Mouse (Mus musculus) CD8-positive naive resting alpha-beta T cell, adult 2 months (primary cell): ENCODE measurements around the gene Samd4b.
"Not testable (repeated sequence)": the region's sequence is repeated elsewhere in the genome, so short reads cannot be mapped to it uniquely, and the experiment has no call there.

Experiments used
- DNase-seq, 2 experiments: peaks; one replicate each; pipeline ENCODE4 v3.0.0; 2022; ENCODE audit warnings: low read depth in 2 of 2, low spot score in 2 of 2

Samd4b gene

GRCm38 (mm10) chr7:28510405-28510974 is 87.5 kb downstream of the Samd4b start, which contains the start of gene Ifnl2:
Gene Ifnl2, minus strand, starts transcription at chr7:28510455.
- not testable (repeated sequence) for DNase-seq

- not testable (repeated sequence) for DNase-seq
These were observed 88.8 kb downstream of the Samd4b start for GRCm38 (mm10) chr7:28509121-28509520.

- no peak for DNase-seq
These were observed 92.4 kb downstream of the Samd4b start for GRCm38 (mm10) chr7:28505585-28505984.

GRCm38 (mm10) chr7:28495426-28495825 is 102.5 kb downstream of the Samd4b start:
- DNase-seq, result no peak

- DNase-seq, result no peak
These were observed 105.6 kb downstream of the Samd4b start for GRCm38 (mm10) chr7:28492310-28492709.

GRCm38 (mm10) chr7:28490903-28491302 is 107.0 kb downstream of the Samd4b start:
- no peak for DNase-seq

GRCm38 (mm10) chr7:28490410-28490809 is 107.5 kb downstream of the Samd4b start:
- DNase-seq, result peak in 1 of 2 experiments; percentile 34

GRCm38 (mm10) chr7:28488030-28488491 is 109.9 kb downstream of the Samd4b start:
- no peak for DNase-seq

- no peak for DNase-seq
These were observed 113.8 kb downstream of the Samd4b start for GRCm38 (mm10) chr7:28484192-28484591.

GRCm38 (mm10) chr7:28482854-28483253 is 115.1 kb downstream of the Samd4b start:
- no peak for DNase-seq

GRCm38 (mm10) chr7:28478854-28479253 is 119.1 kb downstream of the Samd4b start:
- no peak for DNase-seq

- no peak for DNase-seq
These were observed 120.6 kb downstream of the Samd4b start for GRCm38 (mm10) chr7:28477363-28477762.

- DNase-seq, result no peak
These were observed 121.8 kb downstream of the Samd4b start for GRCm38 (mm10) chr7:28476191-28476590.

GRCm38 (mm10) chr7:28467213-28467751 is 130.7 kb downstream of the Samd4b start:
- no peak for DNase-seq

GRCm38 (mm10) chr7:28466721-28467212 is 131.2 kb downstream of the Samd4b start:
- DNase-seq, result no peak

GRCm38 (mm10) chr7:28464416-28465212 is 133.3 kb downstream of the Samd4b start:
- DNase-seq, result no peak

GRCm38 (mm10) chr7:28462769-28463168 is 135.2 kb downstream of the Samd4b start:
- no peak for DNase-seq

GRCm38 (mm10) chr7:28460361-28460760 is 137.6 kb downstream of the Samd4b start:
- DNase-seq, result no peak

- DNase-seq, result no peak
These were observed 145.5 kb downstream of the Samd4b start for GRCm38 (mm10) chr7:28452361-28453005.

GRCm38 (mm10) chr7:28451531-28452360 is 146.2 kb downstream of the Samd4b start, which contains the start of gene Lrfn1:
Gene Lrfn1, plus strand, starts transcription at chr7:28451980.
- no peak for DNase-seq
